Mouse (Mus musculus) left cerebral cortex, adult 2 months (tissue): ENCODE measurements at regions not wholly inside any gene's neighbourhood (a gene's known extent, or its start where the extent isn't known, plus 50 kb on each side); places are given as distances from the start of the nearest gene placed in this dataset.

Source experiments
- DNase-seq, 2 experiments: peaks; one replicate each; pipeline ENCODE4 v3.0.0; 2021 to 2022; ENCODE audit warnings: low spot score in 2 of 2, mixed read lengths in 1 of 2; ENCODE audit errors: extremely low spot score in 1 of 2
- H3K27ac ChIP-seq: fragments of 200-600 bp; 2 replicates; pipeline ENCODE4 v1.8.1; 2022
- H3K4me3 ChIP-seq: fragments of 200-600 bp; 2 replicates; pipeline ENCODE4 v1.8.1; 2022
- CTCF ChIP-seq: fragments of 200-600 bp; IDR thresholded peaks from 2 replicates; pipeline ENCODE4 v1.8.1; 2022; ENCODE audit warnings: antibody characterized with exemption, mild to moderate bottlenecking, moderate library complexity
- intact Hi-C: fragments of 180-260 bp; cut with DNase I; formaldehyde crosslinking; loops from one replicate; pipeline ENCODE4 v1.15.1; 2025

DNA sequence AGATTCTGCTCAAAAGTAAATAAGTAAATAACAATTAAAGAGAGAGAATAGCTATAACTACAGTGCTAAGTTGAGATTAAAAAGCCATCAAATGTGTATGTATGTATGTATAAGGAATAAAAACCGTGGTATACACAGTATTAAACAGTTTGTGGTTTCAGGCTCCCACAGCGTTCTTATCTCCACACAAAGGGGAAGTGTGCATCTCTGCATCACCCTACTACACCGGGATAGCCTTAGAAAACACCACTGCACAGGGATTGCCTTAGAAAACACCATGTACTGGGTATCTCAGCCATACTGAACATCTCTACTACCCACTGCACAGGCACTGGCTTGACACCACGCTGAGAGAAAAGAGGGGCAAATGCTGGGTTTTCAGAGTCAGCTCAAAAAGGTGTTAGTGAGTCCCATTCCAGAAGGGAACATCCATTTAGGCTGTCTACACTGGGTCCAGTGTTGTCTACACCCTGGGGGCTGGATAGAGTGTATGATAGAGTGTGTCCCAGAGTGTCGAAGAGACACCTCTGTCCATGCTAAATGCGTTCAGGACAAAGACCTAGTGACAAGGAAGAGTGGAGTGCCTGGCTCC is 139.5 kb downstream of the Qrsl1 start:
- DNase-seq: no peak
- no peak overlapping the region for H3K27ac ChIP-seq
- intact Hi-C loops: no loop called here
- TF ChIP-seq CTCF: no peak
- H3K4me3 ChIP-seq: no peak overlapping the region

DNA sequence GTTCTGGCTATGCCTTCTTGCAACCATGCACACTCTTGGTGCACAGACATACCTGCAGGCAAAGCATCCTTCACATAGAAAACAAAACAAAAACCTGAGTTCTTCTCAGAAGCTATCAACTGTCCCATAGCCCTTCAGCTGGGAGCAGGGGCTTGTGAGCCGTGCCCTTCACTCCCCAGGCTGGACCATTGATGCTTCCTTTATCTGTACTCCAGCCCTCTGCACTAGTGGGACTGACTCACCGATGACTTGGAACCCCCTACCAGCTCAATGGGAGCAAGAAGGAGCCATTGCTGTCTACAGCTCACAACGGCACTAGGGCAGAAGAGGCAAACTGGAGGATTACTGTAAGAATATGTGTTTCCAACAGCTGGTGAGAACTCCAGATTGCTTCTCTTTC is 137.0 kb downstream of the Qrsl1 start:
- no peak overlapping the region for H3K4me3 ChIP-seq
- no peak for DNase-seq
- no peak overlapping the region for H3K27ac ChIP-seq
- intact Hi-C loops: no loop called here
- TF ChIP-seq CTCF: no peak

DNA sequence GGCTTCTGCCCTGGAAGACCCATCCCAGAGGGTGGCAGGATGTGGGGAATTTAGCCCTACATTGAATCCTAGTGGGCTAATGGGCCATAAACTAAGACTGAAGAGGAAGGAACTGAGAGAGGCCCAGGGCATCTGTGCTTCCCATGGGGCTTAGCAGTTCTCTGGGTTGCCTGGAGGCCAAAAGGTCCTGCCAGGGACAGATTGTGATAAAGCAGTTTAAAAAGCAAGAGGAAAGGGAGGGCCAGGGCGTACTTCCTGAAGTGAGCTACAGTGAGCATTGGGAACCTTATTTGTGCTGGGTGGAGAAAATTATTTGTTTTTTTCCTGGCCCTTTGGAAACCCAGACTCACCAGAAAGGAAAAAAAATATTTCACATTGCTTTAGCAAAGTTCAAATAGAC is 136.3 kb downstream of the Qrsl1 start:
- no peak for TF ChIP-seq CTCF
- DNase-seq: peak in 1 of 2 experiments; percentile 1
- no peak overlapping the region for H3K27ac ChIP-seq
- intact Hi-C loops: no loop called here
- H3K4me3 ChIP-seq: no peak overlapping the region

DNA sequence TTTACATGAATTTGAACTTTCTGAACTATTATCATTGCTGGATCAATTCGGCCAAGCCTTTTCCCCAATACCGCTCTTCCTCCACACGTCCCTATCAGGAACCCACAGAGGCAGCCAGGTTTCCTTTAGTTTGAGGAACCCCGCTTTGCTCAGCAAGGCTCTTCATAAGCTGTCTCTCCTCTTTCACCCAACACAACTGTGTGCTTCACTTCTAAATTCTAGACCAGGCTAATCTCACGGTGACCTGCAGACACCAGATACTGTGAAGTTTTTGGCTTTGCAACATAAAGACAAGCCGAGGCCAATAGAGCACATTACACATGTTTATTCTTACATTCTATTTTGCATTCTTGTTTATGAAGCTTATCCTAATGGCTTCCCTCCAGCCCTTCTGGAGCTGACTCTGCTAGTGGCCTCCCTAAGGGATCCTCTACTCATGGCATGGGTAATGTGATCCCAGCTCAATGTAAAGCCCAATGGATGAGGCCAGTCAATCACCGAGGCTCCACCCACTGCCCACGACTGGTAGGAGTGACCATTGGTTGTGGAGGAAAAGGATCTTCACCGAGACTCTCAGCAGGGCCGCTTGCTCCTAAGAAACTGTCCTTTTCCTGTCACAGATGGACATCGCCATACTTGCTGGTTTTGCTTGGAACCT is 135.6 kb downstream of the Qrsl1 start:
- intact Hi-C loops: no loop called here
- TF ChIP-seq CTCF: no peak
- DNase-seq: peak in 1 of 2 experiments; percentile 2
- Histone ChIP-seq H3K27ac (no peak overlapping the region), H3K4me3 (no peak overlapping the region)

DNA sequence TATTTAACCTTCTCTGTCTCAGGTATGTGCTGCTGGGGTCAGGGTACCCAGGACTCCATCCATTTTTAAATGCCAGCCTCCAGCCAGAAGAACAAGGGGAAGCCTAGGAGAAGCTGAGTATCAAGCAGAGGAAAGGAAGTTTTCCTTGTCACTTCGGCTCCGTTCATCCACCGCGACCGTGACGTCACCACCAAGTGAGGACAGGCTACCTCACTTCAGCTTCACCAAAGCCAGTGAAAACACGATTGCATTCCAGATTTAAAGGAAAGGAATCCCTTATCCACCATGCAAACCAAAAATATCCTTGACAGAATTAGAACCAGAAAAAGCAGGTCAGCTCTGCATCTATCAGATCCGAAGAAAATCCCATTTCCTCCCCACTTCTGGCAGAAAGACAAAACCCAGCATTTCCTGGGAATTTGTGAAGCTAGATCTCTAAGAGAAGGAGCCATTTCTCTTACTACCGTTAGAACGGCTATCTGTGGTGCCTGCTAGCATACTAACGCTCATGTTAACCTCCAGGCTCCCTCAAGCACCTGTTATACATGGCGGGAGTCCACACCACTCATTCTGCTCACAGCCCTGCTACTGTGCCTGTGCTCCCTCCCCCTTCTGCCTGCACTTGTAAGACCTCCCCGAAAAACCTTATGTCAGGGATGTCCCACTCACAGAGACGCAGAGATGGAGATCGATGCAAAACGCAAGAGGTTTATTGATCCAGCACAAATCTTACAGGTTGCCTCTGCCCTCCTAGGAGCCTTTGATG is 133.4 kb downstream of the Qrsl1 start:
- peak in 1 of 2 experiments; percentile 10 for DNase-seq
- TF ChIP-seq CTCF: no peak
- intact Hi-C loops: no loop called here
- Histone ChIP-seq H3K4me3 (no peak overlapping the region), H3K27ac (no peak overlapping the region)

DNA sequence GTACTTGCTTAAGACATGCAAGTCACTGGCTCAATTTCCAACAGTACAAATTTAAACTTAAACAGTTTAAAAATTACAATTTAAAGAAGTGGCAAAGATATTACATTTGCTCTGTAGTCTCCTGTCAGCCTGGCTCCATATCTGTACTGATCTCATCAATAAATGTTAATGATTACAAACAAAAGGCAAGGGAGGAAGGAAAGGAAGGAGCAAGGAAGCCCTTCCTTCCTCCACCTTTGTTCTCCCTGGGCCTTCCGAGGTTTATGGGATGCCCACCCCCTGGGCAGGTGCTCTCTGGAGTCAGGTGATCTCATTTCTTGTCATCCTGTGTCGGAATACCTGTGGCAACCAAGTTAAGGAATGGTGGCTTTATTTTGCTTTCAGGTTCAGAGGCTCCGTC is 132.5 kb downstream of the Qrsl1 start:
- no peak for TF ChIP-seq CTCF
- peak in 1 of 2 experiments; percentile 4 for DNase-seq
- intact Hi-C loops: no loop called here
- no peak overlapping the region for H3K4me3 ChIP-seq
- H3K27ac ChIP-seq: no peak overlapping the region

DNA sequence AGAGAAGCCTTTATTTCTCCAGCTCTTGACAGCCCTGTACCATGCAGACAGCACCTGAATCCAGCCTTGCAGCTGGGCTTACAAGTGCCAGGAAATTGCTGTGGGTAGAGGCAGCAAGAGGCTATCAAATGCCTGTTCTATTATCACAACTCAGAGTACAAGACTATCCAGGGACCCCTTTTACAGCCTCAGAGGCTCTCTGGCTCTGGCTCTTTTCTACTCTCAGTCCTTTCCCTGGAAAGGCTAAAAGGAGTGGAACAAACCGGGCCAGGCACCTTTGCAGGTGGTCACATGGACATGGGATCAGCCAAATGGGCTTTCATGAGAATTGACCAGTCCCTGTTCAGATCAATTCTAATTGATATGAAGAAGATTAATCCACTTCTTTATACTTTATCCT is 125.7 kb downstream of the Qrsl1 start:
- no peak overlapping the region for H3K27ac ChIP-seq
- no peak for TF ChIP-seq CTCF
- H3K4me3 ChIP-seq: no peak overlapping the region
- DNase-seq: no peak
- intact Hi-C loops: no loop called here

DNA sequence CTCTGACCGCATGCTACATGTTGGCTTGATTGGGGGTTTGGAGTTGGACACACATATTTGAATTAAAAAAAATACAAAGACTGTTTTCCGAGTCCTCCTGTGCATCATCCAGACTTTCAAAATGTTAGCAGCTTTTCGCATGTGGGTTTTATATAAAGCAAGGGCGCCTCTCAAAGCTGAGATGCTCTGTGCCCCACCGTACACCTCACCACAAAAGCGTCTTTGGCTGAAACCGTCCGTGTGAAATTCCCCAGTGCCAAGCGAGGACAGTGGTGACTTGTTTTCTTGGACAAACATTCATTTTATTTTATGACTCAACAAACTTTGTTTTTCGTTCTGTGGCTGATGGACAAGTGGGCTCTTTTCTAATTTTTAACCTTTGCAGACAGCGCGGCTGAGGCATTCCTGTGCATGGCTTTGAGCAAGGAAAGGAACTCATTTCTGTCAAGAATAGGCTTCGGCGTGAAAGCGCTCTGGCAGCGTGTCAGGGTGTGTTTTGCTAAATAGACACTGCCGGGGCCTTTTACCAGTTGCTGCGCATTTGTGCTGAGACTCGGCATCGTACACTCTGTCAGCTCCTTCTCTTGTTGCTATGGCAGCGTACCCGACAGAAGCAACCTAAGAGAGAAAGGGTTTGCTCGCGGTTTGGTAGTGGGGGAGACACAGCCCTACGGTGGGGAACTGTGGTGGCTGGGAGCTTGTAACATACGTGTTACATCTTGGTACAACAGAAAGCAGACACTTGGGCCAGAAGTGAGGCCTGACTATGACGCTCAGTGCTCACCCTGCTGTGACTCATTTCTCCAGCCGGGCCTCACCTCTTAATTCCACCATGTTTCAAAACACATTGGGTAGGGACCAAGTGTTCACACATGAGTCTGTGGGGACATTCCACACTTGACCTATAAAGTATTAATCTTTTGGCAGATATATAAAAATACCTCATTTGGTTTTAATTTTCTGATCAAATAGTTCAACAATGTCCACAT is 123.6 kb downstream of the Qrsl1 start:
- Histone ChIP-seq H3K4me3 (no peak overlapping the region), H3K27ac (no peak overlapping the region)
- TF ChIP-seq CTCF: no peak
- intact Hi-C loops: no loop called here
- DNase-seq: peak; percentile 26 to 41

DNA sequence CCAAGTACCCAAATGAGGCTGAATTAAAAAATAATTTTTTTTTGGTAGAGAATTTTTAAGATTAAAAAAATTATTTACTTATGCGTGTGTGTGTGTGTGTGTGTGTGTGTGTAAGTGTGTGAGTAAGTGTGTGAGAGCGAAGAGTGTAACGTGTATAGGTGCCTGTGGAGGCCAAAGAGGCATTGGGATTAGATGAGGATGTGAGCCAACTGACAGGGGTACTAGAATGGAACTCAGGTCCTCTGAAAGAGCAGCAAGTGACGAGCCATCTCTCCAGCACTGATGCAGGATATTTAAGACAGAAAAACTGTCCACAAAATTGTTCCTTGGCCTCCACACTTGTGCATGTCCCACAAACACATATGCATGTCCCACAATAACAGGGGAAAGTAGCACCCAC is 121.0 kb downstream of the Qrsl1 start:
- no peak overlapping the region for H3K27ac ChIP-seq
- no peak for TF ChIP-seq CTCF
- no peak for DNase-seq
- H3K4me3 ChIP-seq: no peak overlapping the region
- intact Hi-C loops: no loop called here

DNA sequence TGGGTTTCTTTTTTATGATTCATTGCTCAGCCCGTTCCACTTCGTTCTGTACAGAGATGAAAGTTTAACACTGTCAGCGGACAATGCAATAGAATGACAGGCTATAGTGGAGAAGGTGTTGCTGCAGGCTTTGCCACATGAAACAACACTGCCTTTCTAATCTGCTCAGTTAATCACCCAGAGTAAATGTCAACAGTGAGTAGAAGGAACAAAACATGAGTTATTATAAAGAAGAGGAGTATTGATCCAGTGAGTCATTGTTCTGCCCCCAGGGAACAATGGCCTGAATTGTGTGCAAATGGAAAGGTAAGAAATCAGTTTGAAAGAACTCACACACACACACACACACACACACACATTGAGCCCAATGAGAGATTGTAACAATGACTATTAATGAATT is 118.2 kb downstream of the Qrsl1 start:
- no peak for TF ChIP-seq CTCF
- intact Hi-C loops: no loop called here
- DNase-seq: no peak
- Histone ChIP-seq H3K27ac (no peak overlapping the region), H3K4me3 (no peak overlapping the region)

DNA sequence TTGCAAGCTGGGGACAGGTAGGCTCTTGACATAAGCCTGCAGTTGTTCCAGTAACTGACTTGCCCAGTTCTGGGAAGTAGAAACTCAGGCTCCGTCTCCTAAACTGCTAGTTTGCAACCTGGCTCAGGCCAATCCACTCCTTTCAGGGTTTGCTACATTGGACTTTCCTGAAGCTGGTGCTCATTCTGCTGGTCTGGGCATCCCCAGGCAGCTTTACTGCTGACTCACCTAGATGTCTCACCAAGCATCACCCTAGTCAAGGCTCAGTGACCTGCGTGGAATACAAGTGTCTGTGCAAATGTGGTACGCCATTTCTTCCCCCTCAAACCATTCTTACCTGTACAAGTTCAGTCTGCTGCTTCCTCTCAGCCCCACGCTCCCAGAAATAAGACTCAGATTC is 110.8 kb downstream of the Qrsl1 start:
- Histone ChIP-seq H3K4me3 (no peak overlapping the region), H3K27ac (no peak overlapping the region)
- DNase-seq: no peak
- intact Hi-C loops: no loop called here
- TF ChIP-seq CTCF: no peak

DNA sequence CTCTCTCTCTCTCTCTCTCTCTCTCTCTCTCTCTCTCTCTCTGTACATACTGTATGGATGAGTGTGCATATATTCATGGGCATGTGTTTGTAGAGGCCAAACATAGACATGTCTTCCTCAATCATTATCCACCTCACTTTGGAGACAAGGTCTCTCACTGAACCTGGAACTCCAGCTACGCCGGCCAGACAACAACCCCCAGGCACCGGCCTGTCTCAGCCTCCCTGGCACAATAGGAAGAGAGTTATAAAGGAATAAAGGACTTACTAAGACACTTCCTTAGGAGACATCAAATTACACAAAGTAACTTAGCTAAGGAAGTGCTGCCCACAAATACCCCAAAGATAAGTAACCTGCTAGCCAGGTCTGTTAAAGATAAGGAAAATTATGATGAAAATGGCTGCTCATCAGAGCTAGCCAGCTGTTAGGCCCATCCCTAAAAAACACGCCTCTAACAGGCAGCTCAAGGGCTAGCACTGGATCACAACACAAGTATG is 110.0 kb downstream of the Qrsl1 start:
- no peak for DNase-seq
- intact Hi-C loops: no loop called here
- no peak overlapping the region for H3K27ac ChIP-seq
- no peak for TF ChIP-seq CTCF
- H3K4me3 ChIP-seq: no peak overlapping the region
